Mouse (Mus musculus): ENCODE results near the gene 1700037H04Rik.
"Not testable (repeated sequence)": the region's sequence is repeated elsewhere in the genome, so short reads cannot be mapped to it uniquely, and the experiment has no call there.

Gene 1700037H04Rik

DNA sequence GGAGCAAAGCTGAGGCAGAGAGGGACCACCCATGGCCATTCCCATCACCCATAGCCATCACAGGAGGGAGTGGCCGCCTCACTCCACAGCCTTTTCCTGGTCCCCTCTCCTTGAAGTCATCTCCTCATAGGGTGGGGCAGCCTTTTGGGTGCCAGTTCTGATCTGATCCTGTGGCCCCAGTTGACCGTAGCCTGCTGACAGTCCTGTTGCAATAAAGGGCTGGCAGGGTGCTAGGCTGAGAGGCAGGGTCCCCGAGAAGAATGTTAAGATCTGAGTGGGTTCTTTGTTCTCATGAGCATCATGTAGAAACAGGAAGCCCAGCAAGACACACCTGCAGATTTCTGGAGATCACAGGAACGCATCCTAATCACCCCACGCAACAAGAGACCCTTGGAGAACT lies 31.7 kb downstream of the 1700037H04Rik start:
- no peak for DNase-seq (ENCODE audit: low read depth, low spot score)

DNA sequence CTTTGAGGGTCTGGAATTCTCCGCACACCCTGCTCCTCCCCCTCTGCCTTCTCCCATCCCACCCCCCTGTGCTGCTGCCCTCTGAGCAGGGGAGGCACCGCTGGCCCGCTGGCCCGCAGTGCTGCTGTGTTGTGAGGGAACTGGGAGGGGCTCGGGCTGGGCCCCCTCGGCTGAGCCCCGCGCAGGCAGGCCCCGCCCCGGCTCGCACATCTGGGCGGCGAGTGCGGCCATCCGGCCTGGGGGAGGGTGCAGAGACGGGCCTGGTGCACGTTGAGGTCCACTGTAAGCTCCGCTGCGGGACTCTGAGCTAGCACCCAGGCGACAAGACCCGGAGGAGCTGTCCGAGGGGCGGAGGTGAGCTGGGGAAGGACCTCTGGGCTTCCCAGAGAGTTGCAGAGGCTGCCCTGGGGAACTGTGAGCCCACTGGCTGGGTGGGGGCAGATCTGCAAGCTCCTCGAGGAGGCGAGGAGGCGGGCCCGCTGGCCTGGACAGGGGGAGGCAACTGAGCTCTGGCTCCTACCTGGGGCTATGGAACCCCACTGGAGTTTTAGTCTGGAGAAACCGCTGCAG lies 32.6 kb downstream of the 1700037H04Rik start, which contains the start of gene Hspa12b:
Gene Hspa12b (plus strand): TSS at position 120 of the 570 bp plus-strand sequence.
- no peak for DNase-seq (ENCODE audit: low read depth, low spot score)

DNA sequence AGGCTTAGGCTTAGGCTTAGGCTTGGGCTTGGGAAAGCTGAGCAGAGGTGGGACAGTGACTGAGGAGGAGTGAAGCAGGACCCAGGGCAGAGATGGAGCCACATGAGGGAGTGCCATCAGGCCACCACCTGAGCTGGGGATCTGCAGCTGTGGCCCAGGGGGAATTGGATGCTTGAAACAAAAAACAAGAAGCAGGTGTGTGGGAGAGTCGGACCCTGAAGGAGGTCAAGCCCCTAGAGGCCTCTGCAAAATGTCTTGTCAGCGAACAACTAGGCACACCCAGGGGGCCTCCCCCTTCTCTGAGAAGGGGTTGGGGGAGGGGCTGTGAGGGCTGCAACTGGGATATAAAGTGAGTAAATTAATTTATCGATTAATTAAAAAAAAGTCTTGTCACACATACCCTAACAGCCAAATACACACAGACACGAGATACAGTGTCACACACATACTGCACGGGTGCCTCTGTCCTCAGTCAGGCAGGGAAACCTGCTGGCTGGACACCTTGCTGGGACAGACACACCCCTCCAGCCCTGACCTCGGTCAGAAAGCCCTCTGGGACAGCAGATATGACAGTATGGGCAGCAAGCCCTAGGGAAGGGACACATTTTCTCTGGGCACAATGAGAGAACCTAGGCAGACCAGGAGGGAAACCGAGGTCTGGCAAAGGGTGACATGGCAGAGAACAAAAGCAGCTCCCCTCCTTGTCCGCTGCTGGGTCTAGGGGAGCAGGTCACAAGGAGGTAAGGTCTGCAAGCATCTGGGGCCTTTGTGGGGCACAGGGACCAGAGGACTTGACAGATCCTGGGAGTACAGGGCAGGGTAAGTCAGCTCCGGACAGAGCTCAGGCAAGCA lies 33.7 kb downstream of the 1700037H04Rik start:
- DNase-seq (ENCODE audit: low read depth, low spot score): no peak

DNA sequence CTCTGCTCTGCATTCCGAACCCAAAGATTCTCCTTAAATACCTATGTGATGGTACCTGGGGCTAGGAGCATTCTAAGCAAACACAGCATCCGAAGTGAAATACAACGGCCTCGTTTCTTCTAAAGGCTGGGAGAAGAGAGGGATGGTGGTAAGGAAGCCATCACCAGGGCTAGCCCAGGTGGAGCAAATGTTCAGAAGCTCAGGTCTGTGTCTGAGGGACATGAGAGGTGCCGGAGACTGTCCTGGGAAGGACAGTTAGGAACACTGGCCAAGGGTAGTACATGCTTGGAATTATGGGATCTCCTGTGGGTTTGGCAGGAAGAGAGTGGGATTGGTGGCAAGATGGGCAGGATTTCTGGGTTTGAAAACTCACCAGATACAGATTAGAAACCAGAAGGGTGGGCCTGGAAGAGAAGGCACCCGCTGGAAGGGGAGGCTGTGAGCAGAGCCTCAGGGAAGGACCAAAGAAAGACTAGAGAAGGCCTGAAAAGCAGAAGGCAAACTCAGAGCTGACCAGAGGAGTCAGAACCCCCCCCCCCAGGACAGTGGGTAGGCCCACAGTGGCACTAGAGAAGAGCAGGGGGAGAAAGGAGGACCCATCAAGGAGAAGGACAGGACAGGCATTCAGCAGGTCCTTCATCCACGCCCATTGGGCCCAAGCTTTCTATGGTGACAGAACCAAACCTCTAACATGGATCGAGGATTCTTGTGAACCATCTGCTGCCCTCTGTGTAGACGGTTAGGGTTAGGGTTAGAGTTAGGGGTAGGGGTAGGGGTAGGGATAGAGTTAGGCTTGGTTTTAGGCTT lies 34.5 kb downstream of the 1700037H04Rik start:
- DNase-seq (ENCODE audit: low read depth, low spot score): no peak

DNA sequence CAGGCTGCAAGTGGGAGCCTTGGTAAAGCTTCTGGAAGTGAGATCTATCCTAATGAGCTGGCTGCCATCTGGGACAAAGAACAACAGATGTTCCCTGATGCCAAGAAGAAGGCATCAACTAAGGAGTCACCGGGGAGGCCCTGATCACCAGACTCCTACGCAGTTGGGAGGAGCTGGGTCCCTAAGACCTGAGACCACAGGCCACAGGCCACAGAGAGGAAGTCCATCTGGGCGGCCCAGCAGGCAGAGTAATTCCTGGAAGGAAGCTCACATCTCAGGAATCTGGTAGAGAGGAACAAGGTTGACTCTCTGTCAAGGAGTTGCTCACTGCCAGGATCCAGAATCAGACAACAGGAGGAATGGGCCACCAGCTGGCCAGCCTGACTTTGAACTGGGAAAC lies 35.7 kb downstream of the 1700037H04Rik start:
- no peak for DNase-seq (ENCODE audit: low read depth, low spot score)

DNA sequence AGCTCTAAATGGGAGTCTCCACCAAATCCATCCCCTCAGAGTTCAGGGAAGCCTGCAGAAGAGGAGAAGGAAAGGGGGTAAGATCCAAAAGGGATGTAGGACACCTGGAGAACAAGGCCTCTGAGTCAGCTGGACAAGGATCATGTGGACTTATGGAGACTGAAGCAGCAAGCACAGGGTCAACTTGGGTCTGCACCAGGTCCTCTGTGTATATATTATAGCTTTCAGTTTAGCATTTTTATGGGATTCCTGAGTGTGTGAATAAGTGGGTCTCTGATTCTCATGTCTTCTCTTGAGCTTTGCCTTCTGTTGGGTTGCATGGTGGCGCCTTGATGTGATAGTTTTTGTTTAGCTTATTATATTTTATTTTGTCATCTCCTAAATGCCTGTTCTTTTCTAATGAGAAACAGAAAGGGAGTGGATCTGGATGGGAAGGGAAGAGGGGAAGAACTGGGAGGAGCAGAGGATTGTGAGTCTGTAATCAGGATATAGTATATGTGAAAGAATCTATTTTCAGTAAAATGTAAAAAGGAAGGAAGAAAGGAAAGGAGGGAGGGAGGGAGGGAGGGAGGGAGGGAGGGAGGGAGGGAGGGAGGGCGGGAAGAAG lies 40.8 kb downstream of the 1700037H04Rik start:
- no peak for DNase-seq (ENCODE audit: low read depth, low spot score)

DNA sequence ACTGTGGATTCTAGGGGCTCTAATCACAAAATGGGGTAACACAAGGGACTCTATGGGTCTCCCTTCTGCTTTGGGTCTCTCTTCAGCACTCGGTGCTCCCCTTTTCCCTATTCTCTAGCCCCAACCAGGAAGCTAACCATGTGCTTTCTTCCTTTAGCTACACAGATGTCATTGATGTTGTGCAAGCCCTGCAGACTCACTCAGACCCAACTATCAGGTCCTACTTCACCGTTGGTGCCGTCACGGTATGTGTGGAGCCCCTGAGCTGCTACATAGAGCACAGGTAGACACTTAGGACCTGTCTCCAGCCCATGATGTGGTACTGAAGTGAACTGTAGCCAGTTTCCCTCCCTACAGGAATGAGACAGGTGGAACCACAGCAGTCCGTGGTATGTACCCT lies 53.9 kb downstream of the 1700037H04Rik start:
- no peak for DNase-seq (ENCODE audit: low read depth, low spot score)

DNA sequence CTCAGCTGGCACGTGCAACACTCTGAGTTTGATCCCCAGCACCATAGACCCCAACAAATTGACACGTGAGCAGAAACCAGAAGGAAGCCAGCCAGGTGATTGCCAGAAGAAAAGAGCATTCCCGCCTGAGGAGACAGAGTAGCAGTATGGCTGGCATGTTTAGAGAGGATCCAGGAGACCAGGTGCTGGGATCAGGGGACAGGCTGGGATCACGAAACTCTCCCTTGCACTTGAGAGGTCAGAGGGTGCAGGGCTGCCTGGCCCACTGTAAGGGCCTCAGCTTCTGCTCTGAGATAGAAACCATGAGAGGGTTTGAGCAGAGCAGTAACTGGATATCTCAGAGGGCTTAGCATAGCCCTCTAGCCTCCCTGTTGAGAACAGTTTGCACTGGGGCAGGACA lies 54.8 kb downstream of the 1700037H04Rik start:
- not testable (repeated sequence) for DNase-seq (ENCODE audit: low read depth, low spot score)

DNA sequence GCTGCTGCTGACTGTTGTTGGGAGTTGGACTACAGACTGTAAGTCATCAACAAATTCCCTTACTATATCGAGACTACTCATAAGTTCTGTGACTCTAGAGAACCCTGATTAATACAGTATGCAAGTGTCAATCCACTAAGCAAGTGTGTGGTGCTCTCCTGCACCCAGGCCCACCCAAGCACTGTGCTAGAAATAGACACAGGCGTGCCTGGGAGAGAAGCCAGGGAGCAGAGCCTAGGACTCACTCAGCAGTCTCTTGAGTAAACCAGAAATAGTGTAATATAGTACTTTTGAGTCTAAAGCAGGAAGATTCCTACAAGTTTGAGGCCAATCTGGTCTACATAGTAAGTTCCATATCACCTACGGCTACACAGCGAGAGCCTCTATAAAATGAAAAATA lies 55.9 kb downstream of the 1700037H04Rik start:
- no peak for DNase-seq (ENCODE audit: low read depth, low spot score)

DNA sequence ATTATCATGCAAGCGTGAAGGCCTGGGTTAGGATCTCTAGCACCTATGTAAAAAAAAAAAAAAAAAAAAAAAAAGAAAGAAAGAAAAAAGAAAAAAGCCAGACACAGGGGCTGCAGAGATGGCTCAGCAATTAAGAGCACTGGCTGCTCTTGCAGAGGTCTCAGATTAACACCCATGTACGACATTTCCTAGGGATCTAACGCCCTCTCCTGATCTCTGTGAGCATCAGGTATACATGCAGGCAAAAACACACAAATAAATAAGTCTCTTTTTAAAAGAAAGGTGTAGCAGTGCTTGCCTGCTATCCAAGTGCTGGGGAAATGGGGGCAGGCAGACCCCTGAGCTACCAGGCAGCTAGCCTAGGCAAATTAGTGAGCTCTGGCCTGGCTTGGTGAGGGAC lies 58.4 kb downstream of the 1700037H04Rik start:
- DNase-seq (ENCODE audit: low read depth, low spot score): no peak

DNA sequence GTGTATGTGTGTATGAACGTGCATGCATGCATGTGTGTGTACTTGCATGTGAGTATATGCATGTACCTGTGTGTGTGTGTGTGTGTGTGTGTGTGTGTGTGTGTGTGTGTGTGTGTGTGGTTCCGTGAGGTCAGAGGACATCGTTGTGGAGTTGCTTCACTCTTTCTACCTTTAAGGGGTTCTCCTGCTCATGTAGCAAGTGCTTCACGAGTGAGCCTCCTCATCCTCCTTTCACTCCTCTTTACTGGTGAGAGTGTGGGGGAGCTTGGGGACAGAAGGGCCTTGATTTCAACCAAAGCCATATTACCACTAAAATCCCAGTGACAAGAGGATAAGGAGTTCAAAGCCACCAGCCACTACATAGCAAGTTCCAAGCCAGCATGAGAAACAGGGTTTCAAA lies 62.8 kb downstream of the 1700037H04Rik start:
- DNase-seq (ENCODE audit: low read depth, low spot score): no peak
